Mouse (Mus musculus): ENCODE results near the gene 1810024B03Rik. TPM values are rescaled to one million over a fixed set of nuclear protein-coding genes. Genes with fewer than 3 reads are reported as not detected.
A peak's percentile ranks its signal among the peaks of the same experiment; 100 is the strongest.
"Not testable (repeated sequence)": the region's sequence is repeated elsewhere in the genome, so short reads cannot be mapped to it uniquely, and the experiment has no call there.

1810024B03Rik gene
- polyA plus RNA-seq, 1 experiment from 2014 or later = 1.0 TPM

DNA sequence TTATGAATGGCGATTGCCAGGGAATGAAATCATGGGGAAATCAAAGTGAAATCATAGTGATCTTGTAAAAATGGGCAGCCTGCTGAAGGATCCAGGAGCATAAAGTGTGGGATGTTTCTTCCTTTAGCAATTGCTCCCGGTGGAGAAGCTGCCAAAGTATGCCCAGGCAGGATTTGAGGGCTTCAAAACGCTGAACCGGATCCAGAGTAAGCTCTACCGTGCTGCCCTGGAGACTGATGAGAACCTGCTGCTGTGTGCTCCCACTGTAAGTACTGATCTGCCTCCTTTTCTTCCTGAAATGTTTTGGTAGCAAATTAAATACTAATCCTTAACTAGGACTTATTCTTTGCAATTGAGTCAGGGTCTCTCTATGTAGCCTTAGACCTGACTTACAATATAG lies 9.7 kb upstream of the 1810024B03Rik start:
- Histone ChIP-seq H3K27ac (no peak overlapping the region), H3K4me3 (ENCODE audit: inconsistent target) (no peak overlapping the region), H3K79me2 (ENCODE audit: inconsistent target) (no peaks in the 10 kb centered on the region), H3K36me3 (ENCODE audit: inconsistent target) (peaks cover 94% of the 10 kb centered on the region)
- 96% methylated on average over 5 of the region's 5 CpGs for WGBS (ENCODE audit: missing documents)

DNA sequence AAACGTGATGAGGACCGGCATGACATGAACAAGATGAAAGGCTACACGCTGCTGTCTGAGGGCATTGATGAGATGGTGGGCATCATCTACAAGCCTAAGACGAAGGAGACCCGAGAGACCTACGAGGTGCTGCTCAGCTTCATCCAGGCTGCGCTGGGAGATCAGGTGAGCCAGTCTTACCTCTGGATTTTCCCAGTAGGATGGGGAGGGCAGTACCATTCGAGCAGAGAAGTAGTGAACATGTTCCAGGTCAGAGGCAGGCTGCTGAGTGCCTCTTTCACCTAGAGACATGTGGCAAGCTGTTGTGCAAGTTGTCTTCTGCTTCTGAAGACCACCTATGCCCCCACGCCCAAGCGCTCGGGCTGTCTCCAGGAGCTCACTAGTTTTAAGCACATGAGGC lies 2.6 kb upstream of the 1810024B03Rik start:
- 92% methylated on average over 9 of the region's 11 CpGs for WGBS (ENCODE audit: missing documents)
- H3K36me3 ChIP-seq (ENCODE audit: inconsistent target) = peaks cover 56% of the 10 kb centered on the region
- H3K27ac ChIP-seq = no peak overlapping the region
- no peak overlapping the region for H3K4me3 ChIP-seq (ENCODE audit: inconsistent target)
- peaks cover 29% of the 10 kb centered on the region for H3K79me2 ChIP-seq (ENCODE audit: inconsistent target)

DNA sequence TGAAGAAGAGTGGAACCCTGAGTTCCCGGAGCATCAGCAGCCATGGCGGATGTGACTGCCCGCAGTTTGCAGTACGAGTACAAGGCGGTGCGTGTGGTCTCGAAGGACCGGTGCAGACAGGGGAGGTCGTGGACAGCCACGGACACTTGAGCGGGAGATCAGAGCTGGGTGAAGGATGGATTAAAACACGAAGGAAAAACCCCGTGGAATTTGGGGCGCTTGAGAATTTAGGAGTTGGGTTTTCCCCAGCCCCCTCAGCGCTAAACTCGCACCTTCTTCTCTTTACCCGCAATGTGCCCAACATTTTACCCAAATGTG lies 331 bp upstream of the 1810024B03Rik start:
- Histone ChIP-seq H3K36me3 (ENCODE audit: inconsistent target) (peaks cover 37% of the 10 kb centered on the region), H3K27ac (peak overlapping the region; percentile 63), H3K4me3 (ENCODE audit: inconsistent target) (peak overlapping the region; percentile 100), H3K79me2 (ENCODE audit: inconsistent target) (peaks cover 29% of the 10 kb centered on the region)
- under 1% methylated on average over 17 of the region's 17 CpGs for WGBS (ENCODE audit: missing documents)

GRCm38 (mm10) chr2:127206916-127207315 lies 1.2 kb downstream of the 1810024B03Rik start:
- H3K36me3 ChIP-seq (ENCODE audit: inconsistent target) = peaks cover 28% of the 10 kb centered on the region
- no peak overlapping the region for H3K4me3 ChIP-seq (ENCODE audit: inconsistent target)
- 88% methylated on average over 2 of the region's 2 CpGs for WGBS (ENCODE audit: missing documents)

DNA sequence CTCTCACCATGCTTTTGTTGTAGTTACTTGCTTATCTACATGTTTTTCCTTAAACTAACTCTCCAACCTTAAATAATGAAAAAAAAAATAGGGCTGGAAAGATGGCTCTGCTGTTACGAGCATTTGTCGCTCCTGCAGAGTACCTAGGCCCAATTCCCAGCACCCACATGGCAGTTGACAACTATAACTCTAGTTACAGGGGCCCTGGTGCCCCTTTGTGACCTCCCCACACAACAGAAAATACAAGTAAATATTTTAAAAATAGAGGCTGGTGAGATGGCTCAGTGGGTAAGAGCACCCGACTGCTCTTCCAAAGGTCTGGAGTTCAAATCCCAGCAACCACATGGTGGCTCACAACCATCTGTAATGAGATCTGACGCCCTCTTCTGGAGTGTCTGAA lies 2.1 kb downstream of the 1810024B03Rik start:
- WGBS (ENCODE audit: missing documents) = 96% methylated on average over 2 of the region's 4 CpGs
- H3K4me3 ChIP-seq (ENCODE audit: inconsistent target); H3K27ac ChIP-seq: not testable (repeated sequence)
- Histone ChIP-seq H3K36me3 (ENCODE audit: inconsistent target) (peaks cover 20% of the 10 kb centered on the region), H3K79me2 (ENCODE audit: inconsistent target) (peaks cover 28% of the 10 kb centered on the region)

More at GRCm38 (mm10) chr2:127206916-127207315, 1.2 kb downstream of the 1810024B03Rik start:
- Histone ChIP-seq H3K27ac (no peak overlapping the region), H3K79me2 (ENCODE audit: inconsistent target) (peaks cover 29% of the 10 kb centered on the region)

- no peak overlapping the region for H3K27ac ChIP-seq
- H3K79me2 ChIP-seq (ENCODE audit: inconsistent target) = peaks cover 18% of the 10 kb centered on the region
- no peak overlapping the region for H3K4me3 ChIP-seq (ENCODE audit: inconsistent target)
- 24% methylated on average over 3 of the region's 3 CpGs for WGBS (ENCODE audit: missing documents)
- H3K36me3 ChIP-seq (ENCODE audit: inconsistent target) = peaks cover 10% of the 10 kb centered on the region; the same call in 1 of the 2 replicates
Observed at GRCm38 (mm10) chr2:127204932-127205331, 3.1 kb downstream of the 1810024B03Rik start.

GRCm38 (mm10) chr2:127189574-127189973 lies 18.5 kb downstream of the 1810024B03Rik start:
- H3K4me3 ChIP-seq (ENCODE audit: inconsistent target) = no peak overlapping the region
- no peaks in the 10 kb centered on the region for H3K79me2 ChIP-seq (ENCODE audit: inconsistent target)
- no peak overlapping the region for H3K27ac ChIP-seq
- no peaks in the 10 kb centered on the region for H3K36me3 ChIP-seq (ENCODE audit: inconsistent target)

DNA sequence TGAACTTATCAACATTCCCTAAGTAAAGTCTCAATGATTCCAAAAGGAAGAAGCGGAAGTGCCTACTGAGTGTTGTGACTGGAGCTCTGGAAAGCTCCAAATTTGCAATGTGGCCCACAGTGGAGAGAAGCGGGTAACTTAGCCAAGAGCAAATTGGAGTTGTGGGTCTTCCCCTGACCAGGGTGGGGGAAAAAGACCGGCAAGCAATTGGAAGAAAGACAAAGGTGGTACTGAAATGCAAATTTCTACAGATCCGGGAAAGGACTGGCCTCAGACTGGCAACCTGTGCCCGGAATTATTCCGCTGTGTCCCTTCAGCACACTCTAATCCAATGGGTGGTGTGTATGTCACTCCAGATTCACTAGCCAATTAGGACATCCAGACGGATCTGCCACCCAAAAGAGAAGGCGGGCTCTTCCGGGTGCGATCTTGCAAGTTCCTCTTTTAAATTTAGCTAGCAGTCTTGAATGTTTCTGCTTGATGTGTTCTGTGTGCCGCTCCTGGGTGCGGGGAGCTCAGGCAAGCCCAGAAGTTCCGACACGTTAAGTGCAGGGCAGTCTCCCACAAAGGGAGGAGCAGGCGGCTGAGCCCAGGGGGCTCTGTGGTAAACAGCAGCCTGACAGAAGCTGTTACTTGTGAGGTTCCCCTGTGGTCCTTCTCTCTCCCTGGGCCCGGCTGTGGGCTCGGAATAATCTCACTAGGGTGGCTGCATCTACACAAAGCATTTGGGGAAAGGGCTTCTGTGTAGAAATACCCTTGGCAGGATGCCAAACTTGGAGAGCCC lies 25.3 kb downstream of the 1810024B03Rik start:
- Histone ChIP-seq H3K36me3 (ENCODE audit: inconsistent target) (no peaks in the 10 kb centered on the region), H3K79me2 (ENCODE audit: inconsistent target) (no peaks in the 10 kb centered on the region), H3K4me3 (ENCODE audit: inconsistent target) (peak overlapping the region; percentile 50), H3K27ac (peak overlapping the region; percentile 89)
- WGBS (ENCODE audit: missing documents) = 4% methylated on average over 17 of the region's 17 CpGs

- not testable (repeated sequence) for H3K27ac ChIP-seq; H3K36me3 ChIP-seq (ENCODE audit: inconsistent target); H3K79me2 ChIP-seq (ENCODE audit: inconsistent target); H3K4me3 ChIP-seq (ENCODE audit: inconsistent target)
- WGBS (ENCODE audit: missing documents) = no CpG with 5 or more reads among the region's 1 CpGs
Observed at GRCm38 (mm10) chr2:127166261-127166660, 41.8 kb downstream of the 1810024B03Rik start.

GRCm38 (mm10) chr2:127165675-127166074 lies 42.4 kb downstream of the 1810024B03Rik start:
- H3K36me3 ChIP-seq (ENCODE audit: inconsistent target) = no peaks in the 10 kb centered on the region
- WGBS (ENCODE audit: missing documents) = 51% methylated on average over 4 of the region's 4 CpGs
- no peaks in the 10 kb centered on the region for H3K79me2 ChIP-seq (ENCODE audit: inconsistent target)
- 0 out of 2 replicates have a peak overlapping the region, but pooled peaks have one; percentile 5 for H3K27ac ChIP-seq
- H3K4me3 ChIP-seq (ENCODE audit: inconsistent target) = no peak overlapping the region

- 80% methylated on average over 3 of the region's 3 CpGs for WGBS (ENCODE audit: missing documents)
- Histone ChIP-seq H3K4me3 (ENCODE audit: inconsistent target) (no peak overlapping the region), H3K27ac (no peak overlapping the region), H3K36me3 (ENCODE audit: inconsistent target) (peaks cover 10% of the 10 kb centered on the region; the same call in 1 of the 2 replicates), H3K79me2 (ENCODE audit: inconsistent target) (peaks cover 25% of the 10 kb centered on the region)
Observed at GRCm38 (mm10) chr2:127145699-127146098, 62.4 kb downstream of the 1810024B03Rik start.

GRCm38 (mm10) chr2:127143158-127144063 lies 64.7 kb downstream of the 1810024B03Rik start, which contains the start of gene Itpripl1:
Gene Itpripl1 (minus strand): TSS chr2:127143442.
- Histone ChIP-seq H3K27ac (peak within 1 kb of the TSS; percentile 63), H3K4me3 (ENCODE audit: inconsistent target) (peak within 1 kb of the TSS; percentile 89), H3K36me3 (ENCODE audit: inconsistent target) (peaks cover 18% of the 10 kb centered on the region; the same call in 1 of the 2 replicates), H3K79me2 (ENCODE audit: inconsistent target) (peaks cover 37% of the 10 kb centered on the region)
- whole genome bisulfite sequencing (ENCODE audit: missing documents) = 5% methylated on average over 23 of the region's 31 CpGs

DNA sequence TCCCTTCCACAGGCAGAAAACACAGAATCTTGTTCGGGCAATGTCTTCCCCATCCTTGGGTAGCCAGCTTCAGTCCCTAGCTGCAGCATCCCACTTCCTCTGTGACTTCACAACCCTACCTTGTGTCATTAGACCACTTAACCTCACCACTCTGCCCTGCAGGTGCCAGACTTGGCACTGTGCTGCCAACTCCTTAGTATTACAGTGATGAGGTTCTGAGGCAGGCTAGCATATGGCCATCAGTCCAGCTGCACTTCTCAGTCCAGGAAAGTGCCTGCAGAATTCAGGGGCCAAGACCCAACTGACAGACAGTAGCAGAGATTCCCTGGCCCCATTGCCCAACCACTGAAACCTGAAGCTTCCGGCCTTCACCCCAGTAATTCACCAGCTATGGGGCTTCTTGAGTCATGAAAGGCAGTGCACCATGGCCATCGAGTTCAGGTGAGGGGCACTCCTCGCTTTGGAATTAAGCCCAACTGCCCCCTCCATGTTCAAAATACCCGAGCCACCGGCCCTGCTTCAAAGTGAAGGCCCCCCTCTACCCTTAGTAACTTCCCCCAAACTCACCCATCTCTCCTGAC lies 65.4 kb downstream of the 1810024B03Rik start:
- WGBS (ENCODE audit: missing documents) = 3% methylated on average over 6 of the region's 6 CpGs
- H3K4me3 ChIP-seq (ENCODE audit: inconsistent target) = peak overlapping the region; percentile 89
- peaks cover 18% of the 10 kb centered on the region; the same call in 1 of the 2 replicates for H3K36me3 ChIP-seq (ENCODE audit: inconsistent target)
- H3K79me2 ChIP-seq (ENCODE audit: inconsistent target) = peaks cover 37% of the 10 kb centered on the region
- peak overlapping the region; percentile 63 for H3K27ac ChIP-seq

- WGBS (ENCODE audit: missing documents) = 75% methylated on average over 10 of the region's 10 CpGs
- Histone ChIP-seq H3K27ac (peak overlapping the region; percentile 63), H3K4me3 (ENCODE audit: inconsistent target) (peak overlapping the region; percentile 89), H3K79me2 (ENCODE audit: inconsistent target) (peaks cover 37% of the 10 kb centered on the region), H3K36me3 (ENCODE audit: inconsistent target) (peaks cover 18% of the 10 kb centered on the region; the same call in 1 of the 2 replicates)
Observed at GRCm38 (mm10) chr2:127142031-127142430, 66.0 kb downstream of the 1810024B03Rik start.
